Mouse (Mus musculus) frontal cortex, postnatal 10 days (tissue): Measurements from ENCODE around the gene BC030499.

Experiments
- DNase-seq, 2 experiments: peaks; one replicate each; pipeline ENCODE4 v3.0.0; 2022; ENCODE audit warnings: low spot score in 2 of 2, mixed read lengths in 1 of 2

The BC030499 gene

DNA sequence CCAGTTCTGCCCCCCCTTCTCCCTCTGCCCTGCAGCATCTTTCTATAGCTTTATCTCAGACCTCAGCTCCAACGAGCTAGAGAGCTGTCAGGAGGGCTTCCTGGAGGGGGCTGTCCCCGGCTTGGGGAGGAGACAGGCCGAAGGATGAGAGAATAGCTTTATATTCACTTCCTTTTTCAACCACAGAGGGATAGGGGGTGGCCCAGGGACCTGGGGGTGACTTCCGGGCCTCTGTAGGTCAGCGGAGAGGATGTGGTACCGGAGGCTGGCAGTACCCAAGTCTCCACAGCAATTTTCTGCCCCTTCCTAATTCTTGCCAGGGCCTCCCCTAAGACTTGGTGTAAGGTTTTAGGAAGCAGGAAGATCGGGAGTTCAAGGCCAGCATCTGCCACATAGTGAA lies 55.2 kb downstream of the BC030499 start:
- no peak for DNase-seq
